Mouse (Mus musculus) embryonic facial prominence, embryonic 15.5 days (tissue): ENCODE measurements around the gene Acot8. TPM values are rescaled to one million over a fixed set of nuclear protein-coding genes. Genes with fewer than 3 reads are reported as not detected.

ENCODE experiments used
- ATAC-seq: fragments of 200-750 bp; cut with Nextera tagmentation; 2 replicates; pipeline ENCODE4 v1.8.0; 2017; ENCODE audit warnings: low read depth, moderate TSS enrichment; ENCODE audit not compliant: insufficient number of reproducible peaks, low FRiP score, low TSS enrichment
- H3K27ac ChIP-seq: fragments of 300-500 bp; sonication (generic); replicated peaks from 2 replicates; pipeline ENCODE4 v1.5.1; 2015; ENCODE audit warnings: mild to moderate bottlenecking, inconsistent platforms
- H3K27me3 ChIP-seq: fragments of 300-500 bp; sonication (generic); 2 replicates; pipeline ENCODE4 v1.6.1; 2015; ENCODE audit warnings: inconsistent platforms
- H3K36me3 ChIP-seq: fragments of 300-500 bp; sonication (generic); 2 replicates; pipeline ENCODE4 v1.6.1; 2015; ENCODE audit warnings: mild to moderate bottlenecking, inconsistent platforms
- H3K4me1 ChIP-seq: fragments of 300-500 bp; sonication (generic); 2 replicates; pipeline ENCODE4 v1.6.1; 2015; ENCODE audit warnings: inconsistent platforms
- H3K4me2 ChIP-seq: fragments of 300-500 bp; sonication (generic); replicated peaks from 2 replicates; pipeline ENCODE4 v1.6.1; 2015; ENCODE audit warnings: mild to moderate bottlenecking, inconsistent platforms
- H3K4me3 ChIP-seq: fragments of 300-500 bp; sonication (generic); replicated peaks from 2 replicates; pipeline ENCODE4 v1.5.1; 2015; ENCODE audit warnings: mild to moderate bottlenecking, inconsistent platforms
- H3K9ac ChIP-seq: fragments of 300-500 bp; sonication (generic); 2 replicates; pipeline ENCODE4 v1.6.1; 2015; ENCODE audit warnings: inconsistent platforms
- H3K9me3 ChIP-seq: fragments of 300-500 bp; sonication (generic); replicated peaks from 2 replicates; pipeline ENCODE4 v1.6.1; 2016; ENCODE audit warnings: inconsistent platforms
- WGBS: fragments of 180-500 bp; shearing (Covaris S2); methylation state at CpG from one replicate; pipeline ENCODE4 v1.1.7; 2015; 5-methylcytosine and 5-hydroxymethylcytosine counted together
- polyA plus RNA-seq: library from polyadenylated mRNA; unstranded; fragments of >200 nt; fragmentation: Nextera tagmentation; extraction: Ambion mirVana; gene quantifications from 2 replicates; pipeline ENCODE4 v1.2.1, GENCODE M21; 2015

Gene Acot8
- polyA plus RNA-seq, 1 experiment from 2014 or later, result 20.9 TPM

DNA sequence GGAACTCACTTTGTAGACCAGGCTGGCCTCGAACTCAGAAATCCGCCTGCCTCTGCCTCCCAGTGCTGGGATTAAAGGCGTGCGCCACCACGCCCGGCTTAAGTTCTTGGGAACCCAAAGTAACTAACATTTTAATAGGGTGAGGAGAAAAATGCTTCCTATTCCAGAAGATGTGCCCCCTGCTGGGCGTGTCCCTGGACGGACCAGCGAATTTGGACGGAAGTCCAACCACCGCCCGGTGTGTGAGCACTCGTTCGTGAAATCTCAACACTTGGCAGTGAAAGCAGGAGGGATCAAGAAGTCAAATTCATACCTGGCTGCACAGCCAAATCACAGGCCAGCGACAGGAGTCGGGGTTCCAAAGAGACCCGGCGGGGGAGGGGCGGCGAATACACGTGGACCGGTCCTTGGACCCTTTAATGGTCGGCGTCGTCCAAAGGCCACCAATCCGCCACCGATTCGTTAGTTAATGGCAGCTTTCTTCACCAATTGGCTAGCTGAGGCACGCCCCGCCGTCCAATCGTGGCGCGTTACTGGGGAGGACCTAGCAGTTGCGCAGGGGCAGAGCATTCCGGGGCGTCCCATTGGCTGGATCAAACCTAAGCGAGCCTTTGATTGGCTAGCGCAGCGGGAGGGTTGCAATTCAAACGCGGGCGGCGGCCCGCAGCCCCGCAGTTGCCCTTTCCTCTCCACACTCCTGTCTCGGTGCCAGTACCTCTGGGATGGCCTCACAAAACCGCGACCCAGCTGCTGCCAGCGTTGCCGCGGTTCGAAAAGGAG, 35.2 kb downstream of the Acot8 start, which contains the start of gene Ube2c:
TSS of gene Ube2c (plus strand) at position 641 of the 780 bp plus-strand sequence.
- Histone ChIP-seq H3K4me3 (peak within 1 kb of the TSS; percentile 66), H3K36me3 (peaks cover 56% of the 10 kb centered on the region), H3K4me2 (peak within 1 kb of the TSS; percentile 96), H3K27ac (peak within 1 kb of the TSS; percentile 65), H3K27me3 (no peaks in the 10 kb centered on the region), H3K9ac (peak within 1 kb of the TSS; percentile 53), H3K9me3 (no peaks in the 10 kb centered on the region), H3K4me1 (peaks cover 30% of the 10 kb centered on the region)
- WGBS, result 2% methylated on average over 53 of the region's 53 CpGs
- ATAC-seq, result peak; percentile 98

GRCm38 (mm10) chr2:164767812-164768540, 36.7 kb downstream of the Acot8 start:
- H3K27ac ChIP-seq, result 0 out of 2 replicates have a peak overlapping the region, but pooled peaks have one; percentile 35

GRCm38 (mm10) chr2:164765841-164766240, 38.8 kb downstream of the Acot8 start:
- H3K36me3 ChIP-seq, result peaks cover 67% of the 10 kb centered on the region
- peaks cover 10% of the 10 kb centered on the region for H3K4me1 ChIP-seq
- no peak for ATAC-seq
- no peaks in the 10 kb centered on the region for H3K9me3 ChIP-seq
- 63% methylated on average over 3 of the region's 3 CpGs for WGBS
- H3K27me3 ChIP-seq, result no peaks in the 10 kb centered on the region
- no peak overlapping the region for H3K4me3 ChIP-seq
- no peak overlapping the region for H3K27ac ChIP-seq
- no peak overlapping the region for H3K9ac ChIP-seq
- H3K4me2 ChIP-seq, result no peak overlapping the region

More at GRCm38 (mm10) chr2:164767812-164768540, 36.7 kb downstream of the Acot8 start:
- Histone ChIP-seq H3K4me3 (no peak overlapping the region), H3K4me2 (no peak overlapping the region), H3K9ac (no peak overlapping the region), H3K4me1 (peaks cover 26% of the 10 kb centered on the region), H3K9me3 (no peaks in the 10 kb centered on the region), H3K27me3 (no peaks in the 10 kb centered on the region), H3K36me3 (peaks cover 61% of the 10 kb centered on the region)
- 93% methylated on average over 15 of the region's 15 CpGs for WGBS
- no peak for ATAC-seq

- no peak for ATAC-seq
- Histone ChIP-seq H3K9me3 (no peaks in the 10 kb centered on the region), H3K27me3 (no peaks in the 10 kb centered on the region), H3K4me3 (no peak overlapping the region), H3K4me2 (no peak overlapping the region), H3K36me3 (peaks cover 93% of the 10 kb centered on the region), H3K4me1 (no peaks in the 10 kb centered on the region), H3K9ac (no peak overlapping the region), H3K27ac (no peak overlapping the region)
- 88% methylated on average over 7 of the region's 7 CpGs for WGBS
Measured at GRCm38 (mm10) chr2:164762593-164762992, 42.1 kb downstream of the Acot8 start.

DNA sequence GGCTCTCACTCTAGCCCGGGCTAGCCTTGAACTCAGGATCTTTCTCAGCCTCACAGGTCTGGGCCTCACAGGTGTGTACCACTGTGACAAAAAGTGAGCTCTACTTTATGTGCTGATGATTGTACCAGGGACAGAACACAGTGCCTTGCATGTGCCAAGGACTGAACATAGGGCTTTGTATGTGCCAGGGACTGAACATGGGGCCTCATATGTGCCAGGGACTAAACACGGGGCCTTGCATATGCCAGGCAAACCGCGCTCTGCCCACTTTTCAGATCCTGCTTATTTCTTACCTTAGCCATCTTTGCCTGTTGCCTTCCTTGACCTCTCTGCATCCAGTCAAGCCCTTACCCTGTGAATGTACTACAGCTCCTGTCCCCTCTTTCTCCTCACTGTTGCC, 42.7 kb downstream of the Acot8 start:
- Histone ChIP-seq H3K36me3 (peaks cover 92% of the 10 kb centered on the region), H3K9me3 (no peaks in the 10 kb centered on the region), H3K4me2 (no peak overlapping the region), H3K9ac (no peak overlapping the region), H3K4me3 (no peak overlapping the region), H3K27ac (no peak overlapping the region), H3K4me1 (no peaks in the 10 kb centered on the region), H3K27me3 (no peaks in the 10 kb centered on the region)
- ATAC-seq, result no peak
- WGBS, result 95% methylated on average over 4 of the region's 4 CpGs

DNA sequence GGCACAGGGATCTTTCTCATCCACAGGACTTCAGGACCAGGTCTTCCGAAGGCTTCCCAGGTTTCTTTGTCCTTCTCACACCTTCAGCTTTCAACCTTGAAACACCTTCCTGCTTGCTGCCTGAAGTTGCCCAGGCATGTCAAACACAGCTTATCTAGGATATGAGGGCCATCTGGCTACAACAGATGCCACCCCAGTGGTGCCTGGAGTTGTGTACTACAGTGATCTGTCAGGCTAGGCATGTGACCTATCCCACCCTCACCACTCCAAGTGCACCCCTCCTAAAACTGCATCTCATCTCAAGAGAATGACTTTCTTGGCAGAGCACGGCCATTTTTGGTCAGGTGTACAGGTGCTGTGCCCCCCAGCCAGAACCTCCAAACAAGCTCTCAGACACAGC, 43.2 kb downstream of the Acot8 start:
- no peak for ATAC-seq
- Histone ChIP-seq H3K4me1 (no peaks in the 10 kb centered on the region), H3K9ac (no peak overlapping the region), H3K36me3 (peaks cover 92% of the 10 kb centered on the region), H3K27me3 (no peaks in the 10 kb centered on the region), H3K9me3 (no peaks in the 10 kb centered on the region), H3K4me3 (no peak overlapping the region), H3K27ac (no peak overlapping the region), H3K4me2 (no peak overlapping the region)
- 90% methylated on average over 2 of the region's 2 CpGs for WGBS

DNA sequence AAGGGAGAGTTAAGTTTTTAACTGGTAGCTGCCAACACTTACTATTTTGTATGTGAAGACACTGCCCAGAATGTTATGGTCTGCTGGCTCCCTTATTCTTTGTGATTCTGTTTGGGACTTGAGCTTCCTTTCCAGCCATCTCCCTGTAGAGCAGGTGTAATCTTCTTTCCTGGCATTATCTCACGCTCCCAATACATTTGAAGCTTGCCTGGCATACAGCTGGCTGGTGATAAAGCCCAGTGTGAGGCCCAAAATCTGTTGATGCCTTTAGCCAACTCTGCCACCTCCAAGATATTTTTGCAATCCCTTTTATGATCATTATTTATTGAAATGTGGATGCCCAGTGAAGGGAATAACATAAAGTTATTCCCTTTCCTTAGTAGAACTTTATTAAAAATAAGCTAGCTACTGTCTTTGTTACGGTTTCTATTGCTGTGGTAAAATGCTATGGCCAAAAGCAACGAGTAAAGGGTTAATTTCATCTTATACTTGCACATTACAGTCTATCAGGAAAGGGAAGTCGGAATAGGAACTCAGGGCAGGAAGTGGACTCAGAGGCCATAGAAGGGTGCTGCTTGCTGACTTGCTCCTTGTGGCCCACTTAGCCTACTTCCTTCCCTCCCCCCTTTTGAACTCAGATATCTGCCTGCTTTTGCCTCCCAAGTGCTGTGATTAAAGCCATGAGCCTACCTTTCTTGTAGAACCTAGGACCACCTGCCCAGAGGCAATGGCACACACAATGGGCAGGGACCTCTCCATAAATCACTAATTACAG, 44.4 kb downstream of the Acot8 start:
- no peak overlapping the region for H3K4me3 ChIP-seq

DNA sequence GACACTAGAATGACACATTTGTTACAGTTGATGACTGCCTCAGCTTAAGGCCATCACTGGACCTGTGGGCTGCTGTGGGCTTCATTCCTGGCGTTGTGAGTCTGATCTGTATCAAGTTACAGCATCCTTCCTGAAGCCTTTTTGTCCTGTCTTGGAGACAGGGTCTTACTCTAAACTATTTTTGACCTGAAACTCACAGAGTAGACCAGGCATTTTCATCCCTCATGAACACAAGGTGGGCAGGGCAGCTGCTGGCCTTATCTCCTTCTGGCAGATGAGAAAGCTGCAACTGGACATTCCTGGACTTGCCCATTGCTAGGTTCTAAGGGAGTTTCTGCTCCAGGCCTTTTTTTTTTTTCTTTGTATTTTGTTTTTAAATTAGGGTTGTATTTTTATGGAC, 46.0 kb downstream of the Acot8 start:
- Histone ChIP-seq H3K27me3 (no peaks in the 10 kb centered on the region), H3K9me3 (no peaks in the 10 kb centered on the region), H3K36me3 (peaks cover 99% of the 10 kb centered on the region), H3K4me2 (no peak overlapping the region), H3K4me3 (no peak overlapping the region), H3K9ac (no peak overlapping the region), H3K27ac (no peak overlapping the region), H3K4me1 (no peaks in the 10 kb centered on the region)
- 48% methylated on average over 1 of the region's 1 CpGs for WGBS
- ATAC-seq, result no peak

More for the DNA sequence above, 44.4 kb downstream of the Acot8 start:
- Histone ChIP-seq H3K27ac (no peak overlapping the region), H3K4me2 (no peak overlapping the region), H3K9me3 (no peaks in the 10 kb centered on the region), H3K4me1 (no peaks in the 10 kb centered on the region), H3K9ac (no peak overlapping the region), H3K36me3 (peaks cover 92% of the 10 kb centered on the region), H3K27me3 (no peaks in the 10 kb centered on the region)
- ATAC-seq, result no peak
- WGBS, result 76% methylated on average over 4 of the region's 4 CpGs

DNA sequence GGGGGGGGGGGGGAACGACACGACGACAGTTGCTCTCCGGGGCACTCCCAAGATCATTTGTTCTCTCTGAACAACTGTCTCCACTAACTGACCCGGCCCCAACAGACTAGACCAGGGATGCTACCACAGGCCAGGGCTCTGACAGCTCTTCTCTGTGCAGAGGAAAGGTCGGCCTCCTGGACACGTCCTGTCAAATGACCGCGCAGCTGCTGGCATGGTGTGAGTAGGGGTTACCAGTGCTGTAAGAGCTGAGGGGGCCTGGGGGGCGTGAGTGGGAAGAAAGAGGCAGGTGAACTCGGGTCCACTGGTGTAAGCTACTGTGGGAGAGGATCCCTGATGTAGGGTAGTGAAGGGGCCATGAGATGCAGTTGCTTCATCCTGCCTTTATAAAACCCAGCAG, 46.8 kb downstream of the Acot8 start:
- H3K36me3 ChIP-seq, result peaks cover 98% of the 10 kb centered on the region
- no peaks in the 10 kb centered on the region for H3K9me3 ChIP-seq
- no peaks in the 10 kb centered on the region for H3K27me3 ChIP-seq
- no peaks in the 10 kb centered on the region for H3K4me1 ChIP-seq
- H3K9ac ChIP-seq, result no peak overlapping the region
- H3K4me3 ChIP-seq, result no peak overlapping the region
- WGBS, result 89% methylated on average over 11 of the region's 11 CpGs
- H3K27ac ChIP-seq, result no peak overlapping the region
- no peak for ATAC-seq
- H3K4me2 ChIP-seq, result no peak overlapping the region

GRCm38 (mm10) chr2:164754800-164755199, 49.9 kb downstream of the Acot8 start:
- no peak for ATAC-seq
- Histone ChIP-seq H3K9me3 (no peaks in the 10 kb centered on the region), H3K27me3 (no peaks in the 10 kb centered on the region), H3K36me3 (peaks cover 95% of the 10 kb centered on the region), H3K4me3 (no peak overlapping the region), H3K27ac (no peak overlapping the region), H3K4me2 (no peak overlapping the region), H3K9ac (no peak overlapping the region), H3K4me1 (no peaks in the 10 kb centered on the region)
- 89% methylated on average over 2 of the region's 2 CpGs for WGBS

GRCm38 (mm10) chr2:164754105-164754504, 50.6 kb downstream of the Acot8 start:
- Histone ChIP-seq H3K27me3 (no peaks in the 10 kb centered on the region), H3K4me2 (no peak overlapping the region), H3K9ac (no peak overlapping the region), H3K4me1 (no peaks in the 10 kb centered on the region), H3K4me3 (no peak overlapping the region), H3K27ac (no peak overlapping the region), H3K36me3 (peaks cover 93% of the 10 kb centered on the region), H3K9me3 (no peaks in the 10 kb centered on the region)
- no peak for ATAC-seq
- WGBS, result 87% methylated on average over 11 of the region's 11 CpGs
